Mouse (Mus musculus) 3134 (cell line): ENCODE results near the gene Slc39a8.

Experiments used
- DNase-seq: peaks from one replicate; pipeline ENCODE4 v3.0.0-alpha.2; 2011; ENCODE audit warnings: low spot score; ENCODE audit not compliant: insufficient read length; ENCODE audit errors: extremely low read depth

Slc39a8 gene

DNA sequence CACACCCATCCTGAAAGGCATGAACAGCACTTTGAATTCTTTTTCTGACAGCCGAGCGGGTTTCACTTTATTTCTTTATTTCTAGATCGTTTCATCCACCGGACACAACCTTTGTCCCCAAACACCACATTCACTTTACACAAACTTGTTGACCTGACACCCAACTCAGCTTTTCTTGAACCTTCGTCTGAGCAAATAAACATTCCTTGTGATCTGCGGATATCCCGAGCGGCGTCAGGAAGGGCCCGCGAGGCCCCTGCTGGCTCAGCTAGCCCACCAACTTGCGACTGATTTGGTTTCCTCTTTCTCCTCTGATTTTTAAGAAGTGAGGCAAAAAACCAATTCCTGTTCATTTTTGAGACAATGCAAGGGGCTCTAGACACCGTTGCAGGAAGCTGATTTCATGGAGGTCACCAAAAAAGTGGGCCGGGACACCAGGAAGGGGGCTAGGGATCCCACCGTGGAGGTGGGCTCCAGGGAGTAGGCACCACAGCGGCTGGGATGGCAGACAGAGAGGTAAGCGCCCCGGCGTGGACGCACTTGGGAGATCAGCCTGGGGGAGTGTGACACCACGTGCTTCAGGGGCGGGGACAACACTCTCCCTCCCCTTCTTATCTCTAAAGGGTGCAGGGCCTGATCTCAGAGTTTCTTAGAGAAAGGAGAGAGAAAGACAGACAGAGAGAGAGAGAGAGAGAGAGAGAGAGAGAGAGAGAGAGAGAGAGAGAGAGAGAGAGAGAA, at the start of gene Slc39a8:
Gene Slc39a8, plus strand, starts transcription at position 264 of the 738 bp plus-strand sequence.
- DNase-seq: no peak

DNA sequence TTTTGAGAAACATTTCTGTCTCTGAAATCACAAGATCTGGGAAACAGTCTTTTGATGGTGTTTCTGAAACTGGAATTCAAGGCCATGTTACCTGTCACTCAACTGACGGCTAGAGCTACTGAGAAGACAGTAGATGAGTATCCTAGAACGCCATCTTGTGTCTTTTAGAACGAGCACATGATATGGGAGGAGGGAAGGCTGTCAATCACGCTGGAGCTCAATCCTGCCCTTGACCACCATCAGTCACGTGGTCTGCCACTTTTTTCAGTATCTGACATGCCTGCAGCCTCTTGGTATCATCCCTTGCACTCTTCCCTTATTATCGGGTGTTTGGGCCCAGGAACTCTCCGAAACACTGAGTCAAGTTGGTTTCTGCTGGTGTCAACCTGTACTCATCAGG, 40.0 kb upstream of the Slc39a8 start:
- no peak for DNase-seq

DNA sequence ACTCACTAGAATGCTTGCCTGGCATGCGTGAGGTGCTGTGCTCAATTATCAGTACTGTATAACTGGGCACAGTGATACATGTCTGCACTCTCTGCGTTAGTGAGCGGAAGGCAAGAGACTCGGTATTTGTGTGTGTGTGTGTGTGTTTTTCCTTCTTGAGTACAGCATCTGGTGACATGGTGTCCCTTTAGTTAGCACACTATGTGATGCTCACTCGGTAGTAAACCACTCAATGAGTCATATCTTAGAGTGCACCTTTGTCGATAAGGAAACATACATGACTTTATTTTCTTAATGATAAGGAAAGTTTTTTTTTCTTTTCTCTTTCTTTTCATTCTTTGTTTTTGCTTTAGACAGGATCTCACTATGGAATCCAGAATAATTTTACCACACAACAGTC, 29.0 kb upstream of the Slc39a8 start:
- DNase-seq: no peak

DNA sequence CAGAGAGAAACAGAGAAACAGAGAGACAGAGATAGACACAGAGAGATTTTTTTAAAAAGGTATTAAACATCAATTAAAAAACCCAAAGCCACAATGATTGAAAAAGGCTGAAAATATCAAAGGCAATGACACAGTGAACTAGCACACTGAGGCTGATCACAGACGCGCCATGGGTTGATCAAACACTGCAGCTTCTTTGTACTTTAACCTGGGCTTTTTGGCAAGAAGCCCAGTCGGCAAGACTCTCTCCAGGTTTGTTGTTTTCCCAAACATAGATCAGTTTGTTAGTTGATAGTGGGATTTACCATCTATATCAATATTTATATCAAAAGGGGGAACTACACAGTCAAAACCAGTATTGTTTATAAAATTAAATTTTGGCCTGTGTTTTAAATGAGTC, 26.8 kb upstream of the Slc39a8 start:
- no peak for DNase-seq

DNA sequence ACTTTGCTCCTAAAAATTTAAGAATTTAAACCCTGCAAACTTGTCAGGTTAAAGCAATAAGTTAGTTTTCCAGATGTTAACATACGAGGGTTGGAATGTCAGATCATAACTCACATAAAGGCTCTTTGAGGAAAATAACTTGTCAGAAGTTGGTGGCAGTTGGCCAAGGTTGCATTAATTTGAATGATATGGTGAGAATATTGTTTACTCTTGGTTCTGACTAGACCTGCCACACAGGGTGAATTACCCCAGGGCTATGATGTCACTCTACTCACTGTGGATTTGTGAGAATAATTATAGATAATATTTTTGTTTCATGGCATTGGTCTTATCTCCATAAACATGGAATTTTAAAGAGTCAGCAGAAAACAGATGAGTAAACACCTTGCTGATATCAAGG, 26.4 kb upstream of the Slc39a8 start:
- DNase-seq: no peak

DNA sequence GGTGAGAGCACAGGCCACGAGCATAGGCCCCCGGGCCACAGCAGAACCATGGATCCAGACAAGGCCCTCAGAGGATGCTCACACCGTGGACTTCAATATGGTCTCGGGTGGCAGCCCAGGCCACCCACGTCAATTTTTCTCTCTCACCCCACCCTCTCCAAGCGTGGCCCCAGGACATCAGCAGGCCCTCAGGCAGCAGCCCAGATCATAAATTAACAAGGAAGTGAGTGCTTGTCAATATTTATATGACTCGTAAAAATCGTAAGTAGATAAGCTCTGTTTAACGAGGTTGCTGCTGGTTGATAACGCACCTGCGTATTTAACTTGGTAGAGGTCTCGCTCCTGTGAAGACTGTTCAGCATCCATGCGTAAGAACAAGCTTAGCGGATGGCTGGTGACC, 10.4 kb upstream of the Slc39a8 start:
- no peak for DNase-seq

DNA sequence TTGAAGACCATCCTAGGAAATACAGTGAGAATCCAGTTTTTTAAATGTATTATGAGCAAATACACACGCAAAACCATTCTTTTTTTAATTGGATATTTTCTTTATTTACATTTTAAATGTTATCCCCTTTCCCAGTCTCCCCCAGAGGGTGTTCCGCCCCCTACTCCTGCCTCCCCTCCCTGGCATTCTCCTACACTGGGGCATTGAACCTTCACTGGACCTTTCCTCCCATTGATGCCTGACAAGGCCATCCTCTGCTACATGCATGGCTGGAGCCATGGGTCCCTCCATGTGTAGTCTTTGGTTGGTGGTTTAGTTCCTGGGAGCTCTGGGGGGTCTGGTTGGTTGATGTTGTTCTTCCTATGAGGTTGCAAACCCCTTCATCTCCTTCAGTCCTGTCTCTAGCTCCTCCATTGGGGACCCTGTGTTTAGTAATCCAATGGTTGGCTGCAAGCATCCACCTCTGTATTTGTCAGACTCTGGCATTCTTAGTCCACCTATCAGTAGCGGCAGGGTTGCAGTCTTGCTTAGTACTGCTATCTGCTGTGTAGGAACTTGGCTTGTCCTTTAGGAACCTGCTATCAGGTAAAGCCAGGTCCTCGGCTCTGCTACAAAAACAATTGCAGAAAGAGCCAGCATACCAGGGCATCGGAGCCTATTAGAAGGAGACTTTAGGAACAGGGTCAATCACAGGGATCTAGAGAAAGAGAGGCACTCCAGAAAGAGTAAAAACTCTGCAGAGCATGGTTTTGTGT, 8.9 kb upstream of the Slc39a8 start:
- no peak for DNase-seq

DNA sequence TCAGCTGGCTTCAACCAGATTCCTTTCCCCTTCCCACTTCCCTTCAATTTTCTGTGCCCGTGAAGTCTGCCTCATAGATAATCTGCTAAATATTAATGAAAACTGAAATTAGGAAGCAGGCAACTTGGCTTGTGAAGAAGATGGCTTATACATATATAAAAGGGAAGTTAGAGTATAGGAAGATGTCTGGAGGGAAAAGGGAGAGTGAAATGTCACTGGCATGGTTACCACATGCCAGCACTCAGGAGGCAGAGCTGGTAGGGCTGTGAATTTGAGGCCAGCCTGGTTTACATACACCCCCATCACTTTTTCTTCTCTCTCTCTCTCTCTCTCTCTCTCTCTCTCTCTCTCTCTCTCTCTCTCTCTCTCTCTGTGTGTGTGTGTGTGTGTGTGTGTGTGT, 8.0 kb upstream of the Slc39a8 start:
- no peak for DNase-seq

DNA sequence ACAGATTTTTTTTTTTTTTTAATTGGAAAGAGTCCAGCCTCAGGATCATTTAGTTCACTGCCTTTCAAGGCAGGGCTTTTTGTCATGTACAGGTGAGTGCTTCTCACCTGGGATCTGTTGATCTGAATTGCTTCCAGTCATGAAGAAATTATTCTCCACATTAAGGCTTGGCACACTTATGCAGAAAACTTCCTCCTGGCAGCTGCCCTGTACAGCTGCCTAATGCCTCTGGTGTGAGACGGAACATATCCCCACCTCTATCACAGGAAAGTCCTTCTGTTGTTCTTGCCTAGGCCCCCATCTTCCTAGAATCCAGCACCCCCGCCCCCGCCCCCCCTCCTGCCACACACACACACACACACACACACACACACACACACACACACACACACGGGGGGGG, 643 bp upstream of the Slc39a8 start:
- DNase-seq: no peak

DNA sequence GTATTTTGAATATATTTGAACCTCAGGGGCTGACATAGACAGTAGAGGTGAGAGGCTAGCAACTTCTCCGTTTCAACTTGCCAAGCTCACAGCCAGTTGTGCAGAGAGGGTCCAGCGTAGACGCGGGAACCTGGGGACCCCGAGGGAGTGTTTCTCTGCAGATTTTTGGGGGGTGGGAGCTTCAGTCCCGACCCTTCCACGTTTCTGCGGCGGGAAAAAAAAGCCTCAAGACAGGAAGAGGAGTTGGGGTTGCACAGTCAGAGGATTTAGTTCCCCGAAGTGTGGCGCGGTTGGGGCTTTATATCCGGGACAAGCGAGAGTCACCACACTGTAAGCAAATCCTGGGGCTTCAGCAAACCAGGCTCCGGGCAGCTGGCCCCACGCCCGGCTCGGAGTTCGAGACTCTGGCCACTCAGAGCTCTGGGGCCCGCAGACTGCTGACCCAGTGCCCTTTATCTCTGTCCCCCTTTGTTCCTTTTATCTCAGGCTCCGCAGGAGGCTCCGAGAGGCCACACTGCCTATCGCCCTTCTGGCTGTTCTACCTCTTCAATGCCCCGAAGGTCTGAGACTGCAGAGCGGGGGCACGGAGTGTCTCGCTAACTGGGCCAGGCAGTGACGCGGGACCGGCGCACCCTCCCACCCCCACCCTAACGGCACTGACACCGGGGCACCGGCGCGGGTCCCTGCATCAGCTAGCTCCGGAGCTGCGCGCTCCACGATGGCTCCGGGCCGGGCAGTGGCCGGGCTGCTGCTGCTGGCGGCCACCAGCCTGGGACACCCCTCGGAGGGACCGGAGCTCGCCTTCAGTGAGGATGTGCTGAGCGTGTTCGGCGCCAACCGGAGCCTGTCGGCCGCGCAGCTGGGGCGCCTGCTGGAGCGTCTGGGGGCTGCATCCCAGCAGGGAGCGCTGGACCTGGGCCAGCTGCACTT, 940 bp downstream of the Slc39a8 start:
- no peak for DNase-seq

DNA sequence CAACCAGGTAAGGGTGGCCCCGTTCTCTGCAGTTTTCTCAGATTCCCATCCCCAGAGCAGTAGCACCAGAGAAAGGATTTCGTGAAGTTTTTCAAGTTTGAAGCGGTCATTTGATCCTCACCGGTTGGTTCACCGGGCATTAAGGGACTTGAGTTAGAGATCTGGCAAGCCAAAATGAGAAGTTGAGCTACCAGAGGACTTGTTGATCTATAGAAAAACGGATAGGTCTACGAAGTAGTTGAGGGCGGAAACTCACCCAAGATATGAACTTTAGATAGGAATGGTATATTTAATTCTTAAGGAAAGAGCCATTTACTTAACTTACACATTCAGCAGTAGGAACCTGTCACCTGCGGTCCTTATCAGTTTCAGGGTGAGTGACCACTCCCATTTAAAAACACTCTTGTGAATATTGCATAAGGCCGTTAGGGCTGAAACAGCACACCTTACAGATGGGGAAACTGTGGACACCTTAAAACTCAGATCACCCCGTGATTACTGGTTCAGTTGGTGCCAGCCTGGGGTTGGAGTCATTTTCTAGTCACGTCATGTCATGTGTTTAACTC, 1.7 kb downstream of the Slc39a8 start:
- DNase-seq: no peak

DNA sequence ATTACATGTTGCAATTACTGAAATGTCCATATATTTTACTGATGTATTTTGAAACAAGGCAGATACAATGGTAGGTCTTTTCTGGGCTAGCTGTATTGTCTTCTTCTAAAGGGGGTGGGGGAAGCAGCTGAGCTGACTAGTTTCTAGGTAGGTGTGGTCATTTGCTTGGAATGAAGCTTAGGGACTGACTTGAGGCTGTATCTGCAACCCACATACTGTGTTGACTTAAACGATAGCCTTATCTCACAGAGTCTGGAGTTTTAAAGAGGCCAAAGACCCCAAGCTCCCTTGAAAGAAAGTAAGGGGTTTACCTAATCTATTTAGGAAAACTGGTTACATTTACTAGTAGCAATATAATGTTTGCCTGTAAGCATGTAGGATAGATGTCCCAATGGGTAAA, 2.9 kb downstream of the Slc39a8 start:
- no peak for DNase-seq

DNA sequence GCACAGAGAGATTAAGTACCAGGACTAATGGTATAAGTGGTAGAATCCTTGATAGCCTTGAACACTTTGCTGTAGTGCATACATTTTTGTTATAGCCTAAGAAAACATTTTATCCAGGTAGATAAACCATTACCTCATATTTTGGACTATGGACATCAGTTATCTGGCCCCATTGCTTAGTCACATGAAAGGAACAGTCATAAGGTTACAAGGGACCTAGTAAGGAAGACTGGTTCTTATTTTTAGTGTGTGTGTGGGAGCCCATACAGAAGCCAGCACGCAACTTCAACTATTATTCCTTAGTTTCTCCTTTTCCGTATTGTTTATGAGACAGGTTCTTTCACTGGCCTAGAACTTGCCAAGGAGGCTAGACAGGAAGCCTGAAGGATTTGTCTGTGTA, 7.4 kb downstream of the Slc39a8 start:
- no peak for DNase-seq

DNA sequence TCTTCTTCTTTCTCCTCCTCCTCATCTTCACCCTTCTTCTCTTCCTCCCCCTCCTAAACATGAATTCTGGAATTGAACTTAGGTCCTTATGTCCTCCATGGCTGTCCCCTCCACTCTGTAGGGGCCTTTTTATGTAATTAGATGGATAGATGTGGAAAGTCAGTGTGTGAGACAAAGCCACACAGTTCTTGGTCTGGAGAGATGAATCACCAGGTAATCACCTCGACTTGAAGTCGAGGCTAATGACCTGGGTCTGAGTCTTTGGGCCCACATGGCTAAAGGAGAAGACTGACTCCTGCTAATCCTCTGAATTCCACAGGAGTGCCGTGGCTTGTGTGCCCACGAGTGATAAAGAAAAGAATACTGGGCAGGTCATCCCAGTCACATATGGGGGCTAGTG, 7.8 kb downstream of the Slc39a8 start:
- no peak for DNase-seq

DNA sequence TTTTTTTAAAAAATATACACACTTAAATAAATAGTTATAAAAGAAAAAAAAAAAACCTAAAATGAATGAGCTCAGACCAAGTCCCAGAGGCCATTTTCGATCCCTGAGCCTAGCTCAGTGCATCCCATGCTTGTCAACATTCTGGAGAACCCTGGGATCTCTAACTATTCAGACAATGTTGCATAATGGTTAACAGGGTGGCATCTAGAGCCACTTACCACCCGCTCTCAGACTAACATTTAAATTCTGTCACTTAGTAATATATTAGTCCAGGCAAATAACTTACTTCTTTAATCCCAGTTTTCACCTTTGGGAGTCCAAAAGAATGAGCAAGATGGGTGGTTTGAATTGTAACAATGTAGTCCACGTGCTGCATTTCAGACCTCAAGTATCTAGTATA, 9.9 kb downstream of the Slc39a8 start:
- no peak for DNase-seq

DNA sequence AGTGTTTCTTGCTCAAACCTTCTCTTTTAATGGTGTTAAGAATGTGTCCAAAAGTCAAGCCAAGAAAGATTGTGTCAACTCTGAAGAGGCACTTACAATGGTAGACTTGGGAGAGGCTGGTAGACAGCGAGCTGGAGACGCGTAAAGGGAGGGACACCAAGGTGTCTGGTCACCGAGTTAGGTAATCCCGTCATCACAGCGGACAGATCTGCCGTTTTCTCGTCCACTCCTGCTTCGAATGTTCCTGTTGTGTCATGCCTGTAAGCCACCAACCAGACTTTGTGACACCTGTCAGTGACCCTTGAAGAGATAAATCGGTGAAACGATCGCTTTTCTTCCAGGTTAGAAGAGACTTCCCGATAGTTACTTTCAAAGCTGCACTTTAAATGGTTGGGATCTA, 14.5 kb downstream of the Slc39a8 start:
- no peak for DNase-seq

DNA sequence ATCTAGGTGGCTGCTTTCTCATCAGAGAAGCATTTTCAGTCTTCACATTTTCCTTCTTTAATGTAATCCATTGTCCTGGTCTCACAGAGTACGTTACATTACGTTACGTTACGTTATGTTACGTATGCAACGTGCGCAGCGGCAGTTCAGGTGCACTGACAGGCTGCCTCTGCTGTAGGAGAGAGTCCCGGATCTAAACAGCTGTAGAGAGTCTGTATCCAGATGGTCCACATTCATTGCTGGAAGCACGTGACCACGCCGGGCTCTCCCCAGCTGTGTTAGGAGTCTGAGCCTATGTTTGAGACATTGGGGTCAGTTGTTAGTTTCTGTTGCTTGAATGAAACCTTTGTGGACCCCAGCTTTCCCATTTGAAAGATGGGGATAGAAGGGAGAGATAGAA, 15.1 kb downstream of the Slc39a8 start:
- DNase-seq: no peak

DNA sequence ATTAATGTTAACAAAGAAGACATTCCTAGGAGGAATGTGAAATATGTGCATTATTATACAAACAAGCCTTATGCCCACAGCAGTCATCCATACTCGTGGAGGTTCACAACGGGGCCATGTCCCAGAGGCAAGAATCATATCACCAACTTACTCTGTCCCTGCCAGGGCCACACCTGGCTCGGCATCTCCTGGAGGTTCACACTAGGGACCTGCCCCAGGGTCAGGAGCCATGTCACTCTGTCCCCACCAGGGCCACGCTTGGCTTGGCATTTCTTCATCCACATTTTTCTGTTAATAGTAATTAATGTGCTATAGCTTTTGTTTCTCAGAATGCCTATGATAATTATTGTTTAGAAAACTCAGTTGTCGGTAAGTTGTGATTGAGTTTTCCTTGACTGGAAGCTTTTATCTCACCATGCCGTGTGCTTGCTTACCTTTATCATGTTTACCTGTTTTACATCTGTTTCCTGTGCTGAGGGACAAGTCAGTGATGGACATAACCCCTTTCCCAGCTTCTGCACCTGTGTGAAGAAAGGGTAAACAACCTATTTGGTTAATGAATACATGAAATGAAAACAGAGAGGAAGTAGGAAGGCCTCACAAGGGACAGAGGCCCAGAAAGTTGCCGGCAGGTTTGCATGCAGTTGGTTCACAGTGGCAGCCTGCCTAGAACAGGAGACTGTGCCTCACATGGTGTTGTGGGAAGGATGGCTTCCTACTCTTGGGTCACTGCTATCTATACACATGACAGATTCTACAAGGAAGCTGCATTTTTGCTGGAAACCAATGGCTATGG, 16.8 kb downstream of the Slc39a8 start:
- DNase-seq: no peak

DNA sequence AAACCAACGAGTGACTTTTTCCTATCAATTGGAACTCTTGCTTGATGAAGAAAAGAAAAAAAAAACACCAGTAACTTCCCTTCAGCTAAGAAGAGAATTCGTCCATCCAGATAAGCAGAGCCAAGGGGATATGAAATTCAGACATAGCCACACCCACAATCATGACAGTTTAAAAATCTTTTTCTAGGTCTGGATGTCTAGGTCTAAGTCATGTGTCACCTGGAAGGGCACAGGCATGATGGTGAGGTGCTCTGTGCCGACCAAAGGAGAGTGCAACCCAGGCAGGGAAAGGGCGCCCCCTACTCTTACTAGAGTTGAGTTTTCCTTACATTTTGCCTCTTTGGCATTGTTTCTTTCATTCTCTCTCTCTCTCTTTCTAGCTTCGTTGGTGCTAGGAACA, 18.1 kb downstream of the Slc39a8 start:
- no peak for DNase-seq

DNA sequence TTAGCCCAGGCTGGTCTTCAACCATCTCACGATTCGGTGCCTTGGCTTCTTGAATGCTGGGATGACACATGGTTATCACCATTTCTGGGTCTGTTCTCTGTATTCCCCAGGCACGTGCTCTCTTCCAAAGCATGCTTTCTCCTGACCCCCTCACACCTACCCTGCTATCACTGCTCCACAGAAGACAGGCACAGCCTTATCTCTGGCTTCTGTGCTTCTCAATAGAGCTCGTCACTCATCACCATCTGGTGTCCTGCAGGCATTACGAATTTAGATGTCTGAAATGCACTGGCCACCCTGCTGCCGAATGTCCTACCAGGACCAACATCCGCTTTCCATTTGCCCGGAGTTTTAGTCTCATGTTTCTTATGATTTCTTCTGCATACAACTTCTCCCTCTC, 18.6 kb downstream of the Slc39a8 start:
- DNase-seq: no peak
